Mouse (Mus musculus) kidney, postnatal 0 days (tissue): Measurements from ENCODE around the gene Rab3a. TPM values are rescaled to one million over a fixed set of nuclear protein-coding genes. Genes with fewer than 3 reads are reported as not detected.

Source experiments
- ATAC-seq: fragments of 200-750 bp; cut with Nextera tagmentation; replicated peaks from 2 replicates; pipeline ENCODE4 v1.8.0; 2017; ENCODE audit warnings: low read depth, moderate number of reproducible peaks, moderate TSS enrichment, moderate library complexity; ENCODE audit not compliant: low FRiP score
- DNase-seq: peaks from one replicate; pipeline ENCODE4 v3.0.0-alpha.2; 2016; ENCODE audit warnings: low spot score
- H3K27ac ChIP-seq: fragments of 300-500 bp; sonication (generic); 2 replicates; pipeline ENCODE4 v1.5.1; 2014; ENCODE audit warnings: mild to moderate bottlenecking
- H3K27me3 ChIP-seq: fragments of 300-500 bp; sonication (generic); 2 replicates; pipeline ENCODE4 v1.6.1; 2014; ENCODE audit warnings: low read length, mixed read lengths; ENCODE audit not compliant: insufficient read depth
- H3K36me3 ChIP-seq: fragments of 300-500 bp; sonication (generic); 2 replicates; pipeline ENCODE4 v1.6.1; 2014; ENCODE audit warnings: low read length, mixed read lengths; ENCODE audit not compliant: insufficient read depth
- H3K4me1 ChIP-seq: fragments of 300-500 bp; sonication (generic); replicated peaks from 2 replicates; pipeline ENCODE4 v1.6.1; 2014; ENCODE audit warnings: antibody characterized with exemption, low read length, mixed read lengths; ENCODE audit not compliant: insufficient read depth
- H3K4me2 ChIP-seq: fragments of 300-500 bp; sonication (generic); 2 replicates; pipeline ENCODE4 v1.6.1; 2014; ENCODE audit warnings: mild to moderate bottlenecking, low read length, moderate library complexity, mixed read lengths
- H3K4me3 ChIP-seq: fragments of 300-500 bp; sonication (generic); replicated peaks from 2 replicates; pipeline ENCODE4 v1.5.1; 2014; ENCODE audit warnings: low read depth, low read length
- H3K9ac ChIP-seq: fragments of 300-500 bp; sonication (generic); 2 replicates; pipeline ENCODE4 v1.6.1; 2014; ENCODE audit warnings: low read depth, low read length
- H3K9me3 ChIP-seq: fragments of 300-500 bp; sonication (generic); replicated peaks from 2 replicates; pipeline ENCODE4 v1.6.1; 2016; ENCODE audit warnings: low read length, inconsistent platforms, mixed read lengths
- CTCF ChIP-seq: IDR thresholded peaks from 2 replicates; pipeline ENCODE4 v1.5.1; 2016; ENCODE audit warnings: antibody characterized with exemption, low read depth, mild to moderate bottlenecking, moderate library complexity
- WGBS: fragments of 180-500 bp; shearing (Covaris S2); extraction: QIAGEN DNeasy Blood & Tissue Kit; methylation state at CpG from one replicate; pipeline ENCODE4 v1.1.7; 2014; 5-methylcytosine and 5-hydroxymethylcytosine counted together
- polyA plus RNA-seq: library from polyadenylated mRNA; unstranded; fragments of >200 nt; fragmentation: Nextera tagmentation; extraction: Ambion mirVana; gene quantifications from 2 replicates; pipeline ENCODE4 v1.2.1, GENCODE M21; 2015

The Rab3a gene
- polyA plus RNA-seq, 1 experiment from 2014 or later = 20.5 TPM

GRCm38 (mm10) chr8:70767503-70767902, 13.0 kb downstream of the Rab3a start:
- ATAC-seq = no peak
- peaks cover 22% of the 10 kb centered on the region; the same call in 1 of the 2 replicates for H3K36me3 ChIP-seq

GRCm38 (mm10) chr8:70768231-70768776, 13.8 kb downstream of the Rab3a start:
- TF ChIP-seq CTCF = no peak
- Histone ChIP-seq H3K27ac (no peak overlapping the region), H3K4me2 (no peak overlapping the region), H3K27me3 (no peaks in the 10 kb centered on the region), H3K9me3 (no peaks in the 10 kb centered on the region), H3K4me3 (no peak overlapping the region), H3K36me3 (peaks cover 28% of the 10 kb centered on the region; the same call in 1 of the 2 replicates), H3K4me1 (peaks cover 18% of the 10 kb centered on the region), H3K9ac (no peak overlapping the region)
- 95% methylated on average over 32 of the region's 32 CpGs for WGBS
- DNase-seq (no peak), ATAC-seq (no peak)

More at GRCm38 (mm10) chr8:70767503-70767902, 13.0 kb downstream of the Rab3a start:
- WGBS = 82% methylated on average over 6 of the region's 6 CpGs
- Histone ChIP-seq H3K27me3 (no peaks in the 10 kb centered on the region), H3K4me1 (peaks cover 17% of the 10 kb centered on the region), H3K4me3 (no peak overlapping the region), H3K4me2 (no peak overlapping the region), H3K9me3 (no peaks in the 10 kb centered on the region), H3K27ac (no peak overlapping the region), H3K9ac (no peak overlapping the region)
- DNase-seq = no peak
- TF ChIP-seq CTCF = no peak

DNA sequence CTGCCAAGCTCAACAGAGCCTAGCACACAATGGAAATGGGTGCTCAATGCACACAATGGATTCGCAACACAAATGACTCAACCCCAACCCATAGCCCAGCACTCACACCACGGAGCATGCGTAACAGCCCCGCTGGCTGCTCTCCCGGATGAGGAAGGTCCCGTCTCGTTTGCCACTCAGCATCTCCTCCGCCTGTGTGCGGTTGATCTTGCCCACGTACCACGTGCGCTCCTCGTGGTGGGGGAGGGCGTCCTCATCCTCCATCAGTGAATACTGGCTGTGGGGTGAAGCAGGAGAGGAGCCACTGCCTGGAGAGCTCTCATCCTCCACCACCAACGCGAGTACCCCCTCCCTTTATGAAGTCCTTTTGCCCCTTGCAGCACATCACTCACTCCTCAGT, 14.5 kb downstream of the Rab3a start:
- Histone ChIP-seq H3K27ac (no peak overlapping the region), H3K27me3 (no peaks in the 10 kb centered on the region), H3K9me3 (no peaks in the 10 kb centered on the region), H3K9ac (no peak overlapping the region), H3K4me1 (peaks cover 24% of the 10 kb centered on the region), H3K36me3 (peaks cover 32% of the 10 kb centered on the region; the same call in 1 of the 2 replicates), H3K4me3 (no peak overlapping the region), H3K4me2 (no peak overlapping the region)
- WGBS = 84% methylated on average over 16 of the region's 16 CpGs
- ATAC-seq = no peak
- DNase-seq = no peak
- no peak for TF ChIP-seq CTCF

- peak; percentile 95 for DNase-seq
- TF ChIP-seq CTCF = peak; percentile 100
- no peaks in the 10 kb centered on the region for H3K27me3 ChIP-seq
- WGBS = 8% methylated on average over 26 of the region's 26 CpGs
- ATAC-seq = peak; percentile 55
- H3K36me3 ChIP-seq = peaks cover 32% of the 10 kb centered on the region; the same call in 1 of the 2 replicates
- no peak overlapping the region for H3K27ac ChIP-seq
- peaks cover 28% of the 10 kb centered on the region for H3K4me1 ChIP-seq
- H3K9me3 ChIP-seq = no peaks in the 10 kb centered on the region
- H3K4me2 ChIP-seq = no peak overlapping the region
- H3K4me3 ChIP-seq = no peak overlapping the region
- H3K9ac ChIP-seq = no peak overlapping the region
Observed at GRCm38 (mm10) chr8:70769359-70769758, 14.9 kb downstream of the Rab3a start.

DNA sequence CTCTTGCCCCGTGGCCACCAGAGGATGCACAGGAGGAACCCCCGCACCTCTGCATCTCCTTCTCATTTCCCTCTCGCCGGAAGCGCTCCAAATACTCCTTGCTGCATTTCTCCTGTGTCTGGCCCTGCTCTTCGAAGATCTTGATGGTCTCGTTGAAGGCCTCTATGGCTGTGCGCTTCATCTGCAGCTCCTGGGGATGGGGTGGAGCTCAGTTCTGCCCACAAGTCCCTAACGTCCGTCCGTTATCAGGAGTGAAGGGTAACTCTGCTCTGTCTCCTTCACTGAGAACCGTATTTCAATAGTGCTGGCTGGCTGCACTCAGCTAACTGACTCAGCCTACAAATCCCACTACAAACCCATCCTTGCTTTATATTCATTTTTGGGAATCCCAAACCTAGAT, 15.4 kb downstream of the Rab3a start:
- ATAC-seq (no peak), DNase-seq (no peak)
- H3K27ac ChIP-seq = no peak overlapping the region
- H3K4me3 ChIP-seq = no peak overlapping the region
- H3K36me3 ChIP-seq = peaks cover 32% of the 10 kb centered on the region; the same call in 1 of the 2 replicates
- peaks cover 30% of the 10 kb centered on the region for H3K4me1 ChIP-seq
- H3K9me3 ChIP-seq = no peaks in the 10 kb centered on the region
- H3K27me3 ChIP-seq = no peaks in the 10 kb centered on the region
- 78% methylated on average over 12 of the region's 12 CpGs for WGBS
- no peak overlapping the region for H3K9ac ChIP-seq
- no peak for TF ChIP-seq CTCF
- no peak overlapping the region for H3K4me2 ChIP-seq

GRCm38 (mm10) chr8:70770748-70771147, 16.3 kb downstream of the Rab3a start:
- no peak for ATAC-seq
- Histone ChIP-seq H3K27me3 (no peaks in the 10 kb centered on the region), H3K9ac (no peak overlapping the region), H3K4me2 (no peak overlapping the region), H3K4me3 (no peak overlapping the region), H3K36me3 (peaks cover 32% of the 10 kb centered on the region; the same call in 1 of the 2 replicates), H3K4me1 (peaks cover 30% of the 10 kb centered on the region), H3K27ac (no peak overlapping the region), H3K9me3 (no peaks in the 10 kb centered on the region)
- DNase-seq = no peak
- 95% methylated on average over 13 of the region's 13 CpGs for WGBS
- TF ChIP-seq CTCF = no peak

DNA sequence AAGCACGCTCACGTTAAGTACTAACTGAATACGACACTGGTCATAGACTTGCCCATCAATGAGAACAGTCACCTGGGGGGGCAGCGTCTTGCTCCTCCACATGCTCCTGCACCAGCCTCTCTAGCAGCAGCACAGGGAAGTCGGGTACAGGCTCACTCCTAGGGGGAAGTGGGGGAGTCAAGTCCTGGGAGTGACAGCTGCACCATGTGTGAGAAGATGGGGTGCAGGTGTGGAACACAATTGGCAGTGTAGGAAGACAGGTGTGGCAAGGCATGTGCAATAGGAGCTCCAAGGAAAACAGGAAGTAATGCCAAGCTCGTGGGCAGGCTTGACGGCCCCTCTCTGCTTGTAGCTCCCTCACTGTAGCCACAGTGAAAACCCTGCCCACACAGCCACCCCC, 16.7 kb downstream of the Rab3a start:
- H3K4me3 ChIP-seq = no peak overlapping the region
- no peaks in the 10 kb centered on the region for H3K27me3 ChIP-seq
- DNase-seq = no peak
- no peak overlapping the region for H3K9ac ChIP-seq
- 78% methylated on average over 7 of the region's 7 CpGs for WGBS
- TF ChIP-seq CTCF = no peak
- H3K9me3 ChIP-seq = no peaks in the 10 kb centered on the region
- no peak overlapping the region for H3K4me2 ChIP-seq
- H3K27ac ChIP-seq = no peak overlapping the region
- no peak for ATAC-seq
- peaks cover 29% of the 10 kb centered on the region for H3K4me1 ChIP-seq
- H3K36me3 ChIP-seq = peaks cover 32% of the 10 kb centered on the region; the same call in 1 of the 2 replicates
